Mouse (Mus musculus) CH12.LX (cell line): ENCODE results near the gene Cecr2. TPM values are rescaled to one million over a fixed set of nuclear protein-coding genes. Genes with fewer than 3 reads are reported as not detected.

ENCODE experiments used
- DNase-seq: peaks from one replicate; pipeline ENCODE4 v3.0.0-alpha.2; 2013; ENCODE audit errors: extremely low read depth
- H3K27ac ChIP-seq: 2 replicates; pipeline ENCODE4 v1.5.1; 2012; ENCODE audit warnings: low read depth, mild to moderate bottlenecking, control low read depth, moderate library complexity; ENCODE audit not compliant: insufficient read depth
- H3K27me3 ChIP-seq: replicated peaks from 2 replicates; pipeline ENCODE3; 2012; ENCODE audit warnings: inconsistent platforms
- H3K36me3 ChIP-seq, 2 experiments: replicated peaks in 1 of 2; 2 replicates each; pipeline versions ENCODE3 to v1.6.1; 2012; ENCODE audit warnings: inconsistent platforms in 1 of 2, low read length in 1 of 2, mild to moderate bottlenecking in 1 of 2, mixed read lengths in 1 of 2, moderate library complexity in 1 of 2; ENCODE audit not compliant: control insufficient read depth in 1 of 2, insufficient read depth in 1 of 2
- H3K4me1 ChIP-seq, 2 experiments: 2 replicates each; pipeline ENCODE4 v1.6.1; 2012; ENCODE audit warnings: inconsistent platforms in 1 of 2, moderate library complexity in 1 of 2; ENCODE audit not compliant: insufficient read depth in 2 of 2, control insufficient read depth in 1 of 2
- H3K4me2 ChIP-seq: 2 replicates; pipeline ENCODE4 v1.6.1; 2012; ENCODE audit warnings: low read depth, mild to moderate bottlenecking, control low read depth; ENCODE audit not compliant: poor library complexity, insufficient read depth, severe bottlenecking
- H3K4me3 ChIP-seq, 3 experiments: fragments of 150-350 bp in 1 of 3; sonication (generic) in 1 of 3; replicated peaks in 1 of 3; 2 replicates each; pipeline versions ENCODE3 to v1.5.1; 2011 to 2012; ENCODE audit warnings: low read depth in 2 of 3, low read length in 2 of 3, mild to moderate bottlenecking in 2 of 3, moderate library complexity in 2 of 3, control low read depth in 1 of 3, improper control_type of control experiment in 1 of 3, inconsistent platforms in 1 of 3, mixed read lengths in 1 of 3; ENCODE audit not compliant: poor library complexity in 1 of 3
- H3K79me2 ChIP-seq: replicated peaks from 2 replicates; pipeline ENCODE4 v1.6.1; 2012; ENCODE audit warnings: mild to moderate bottlenecking, moderate library complexity; ENCODE audit not compliant: control insufficient read depth, poor library complexity, insufficient read depth, severe bottlenecking; ENCODE audit errors: extremely low read depth
- H3K9ac ChIP-seq: 2 replicates; pipeline ENCODE4 v1.6.1; 2012; ENCODE audit warnings: low read depth, mild to moderate bottlenecking, control low read depth, moderate library complexity; ENCODE audit not compliant: insufficient read depth
- H3K9me3 ChIP-seq: replicated peaks from 2 replicates; pipeline ENCODE3; 2012; ENCODE audit warnings: low read length, inconsistent platforms, mixed read lengths
- BHLHE40 ChIP-seq: IDR thresholded peaks from 2 replicates; pipeline ENCODE4 v1.6.1; 2011; ENCODE audit warnings: mild to moderate bottlenecking, low read depth, low read length, improper control_type of control experiment
- CHD1 ChIP-seq: IDR thresholded peaks from 2 replicates; pipeline ENCODE4 v1.6.1; 2012; ENCODE audit warnings: low read depth, low read length, improper control_type of control experiment, inconsistent platforms
- CHD2 ChIP-seq: IDR thresholded peaks from 2 replicates; pipeline ENCODE4 v1.6.1; 2011; ENCODE audit warnings: low read length, improper control_type of control experiment
- CTCF ChIP-seq, 2 experiments: IDR thresholded peaks in 1 of 2; conservative IDR thresholded peaks in 1 of 2; 2 replicates each; pipeline ENCODE4 v1.5.1; 2011 to 2012; ENCODE audit warnings: low read depth in 2 of 2, low read length in 2 of 2, improper control_type of control experiment in 1 of 2, inconsistent platforms in 1 of 2, mild to moderate bottlenecking in 1 of 2, moderate library complexity in 1 of 2
- E2F4 ChIP-seq: IDR thresholded peaks from 2 replicates; pipeline ENCODE4 v1.6.1; 2011; ENCODE audit warnings: low read depth, low read length, improper control_type of control experiment; ENCODE audit not compliant: insufficient replicate concordance
- ELF1 ChIP-seq: IDR thresholded peaks from 2 replicates; pipeline ENCODE4 v1.6.1; 2014; ENCODE audit warnings: low read depth, mild to moderate bottlenecking, inconsistent platforms, low read length, improper control_type of control experiment
- EP300 ChIP-seq: IDR thresholded peaks from 2 replicates; pipeline ENCODE4 v1.6.1; 2011; ENCODE audit warnings: low read length, improper control_type of control experiment
- ETS1 ChIP-seq: conservative IDR thresholded peaks from 2 replicates; pipeline ENCODE4 v1.6.1; 2012; ENCODE audit warnings: low read depth, mild to moderate bottlenecking, inconsistent platforms, low read length, improper control_type of control experiment, moderate library complexity
- GABPA ChIP-seq: IDR thresholded peaks from 2 replicates; pipeline ENCODE4 v1.6.1; 2012; ENCODE audit warnings: low read depth, low read length, improper control_type of control experiment, inconsistent platforms; ENCODE audit not compliant: insufficient replicate concordance
- HCFC1 ChIP-seq: IDR thresholded peaks from 2 replicates; pipeline ENCODE4 v1.6.1; 2012; ENCODE audit warnings: low read depth, mild to moderate bottlenecking, inconsistent platforms, low read length, improper control_type of control experiment
- IRF4 ChIP-seq: IDR thresholded peaks from 2 replicates; pipeline ENCODE4 v1.6.1; 2014; ENCODE audit warnings: low read depth, mild to moderate bottlenecking, inconsistent platforms, low read length, improper control_type of control experiment
- JUN ChIP-seq: IDR thresholded peaks from 2 replicates; pipeline ENCODE4 v1.6.1; 2011; ENCODE audit warnings: low read depth, mild to moderate bottlenecking, low read length, improper control_type of control experiment, moderate library complexity; ENCODE audit not compliant: insufficient read depth
- JUND ChIP-seq: conservative IDR thresholded peaks from 2 replicates; pipeline ENCODE4 v1.6.1; 2011; ENCODE audit warnings: low read depth, low read length, improper control_type of control experiment
- KAT2A ChIP-seq: IDR thresholded peaks from 2 replicates; pipeline ENCODE4 v1.6.1; 2012; ENCODE audit warnings: low read length, improper control_type of control experiment, inconsistent platforms; ENCODE audit not compliant: insufficient replicate concordance
- MAFK ChIP-seq: IDR thresholded peaks from 2 replicates; pipeline ENCODE4 v1.6.1; 2011; ENCODE audit warnings: low read length, improper control_type of control experiment; ENCODE audit not compliant: insufficient replicate concordance
- MAX ChIP-seq: IDR thresholded peaks from 2 replicates; pipeline ENCODE4 v1.6.1; 2011; ENCODE audit warnings: low read length, improper control_type of control experiment
- MAZ ChIP-seq: IDR thresholded peaks from 2 replicates; pipeline ENCODE4 v1.6.1; 2012; ENCODE audit warnings: low read depth, mild to moderate bottlenecking, inconsistent platforms, low read length, improper control_type of control experiment, moderate library complexity
- MEF2A ChIP-seq: IDR thresholded peaks from 2 replicates; pipeline ENCODE4 v1.6.1; 2014; ENCODE audit warnings: low read depth, mild to moderate bottlenecking, inconsistent platforms, low read length, improper control_type of control experiment, borderline replicate concordance
- MXI1 ChIP-seq: IDR thresholded peaks from 2 replicates; pipeline ENCODE4 v1.6.1; 2011; ENCODE audit warnings: mild to moderate bottlenecking, low read depth, low read length, improper control_type of control experiment
- MYC ChIP-seq: IDR thresholded peaks from 2 replicates; pipeline ENCODE4 v1.6.1; 2011; ENCODE audit warnings: low read depth, mild to moderate bottlenecking, improper control_type of control experiment, low read length
- NELFE ChIP-seq: IDR thresholded peaks from 2 replicates; pipeline ENCODE4 v1.6.1; 2011; ENCODE audit warnings: low read depth, low read length, improper control_type of control experiment
- NRF1 ChIP-seq: IDR thresholded peaks from 2 replicates; pipeline ENCODE4 v1.6.1; 2014; ENCODE audit warnings: low read depth, mild to moderate bottlenecking, inconsistent platforms, low read length, improper control_type of control experiment, moderate library complexity
- PAX5 ChIP-seq: IDR thresholded peaks from 2 replicates; pipeline ENCODE4 v1.6.1; 2012; ENCODE audit warnings: low read length, inconsistent platforms, mixed read lengths
- POLR2A ChIP-seq: IDR thresholded peaks from 2 replicates; pipeline ENCODE4 v1.6.1; 2011; ENCODE audit warnings: low read depth, mild to moderate bottlenecking, improper control_type of control experiment, low read length
- POLR2AphosphoS2 ChIP-seq: IDR thresholded peaks from 2 replicates; pipeline ENCODE4 v1.6.1; 2011; ENCODE audit warnings: low read depth, low read length, improper control_type of control experiment
- RAD21 ChIP-seq: IDR thresholded peaks from 2 replicates; pipeline ENCODE4 v1.6.1; 2011; ENCODE audit warnings: low read depth, mild to moderate bottlenecking, low read length, improper control_type of control experiment, moderate library complexity
- RCOR1 ChIP-seq: conservative IDR thresholded peaks from 2 replicates; pipeline ENCODE4 v1.6.1; 2012; ENCODE audit warnings: low read depth, mild to moderate bottlenecking, inconsistent platforms, low read length, improper control_type of control experiment
- SIN3A ChIP-seq: IDR thresholded peaks from 2 replicates; pipeline ENCODE4 v1.6.1; 2012; ENCODE audit warnings: low read length, improper control_type of control experiment, inconsistent platforms
- SMC3 ChIP-seq: IDR thresholded peaks from 2 replicates; pipeline ENCODE4 v1.6.1; 2011; ENCODE audit warnings: low read depth, low read length, improper control_type of control experiment
- TBP ChIP-seq: conservative IDR thresholded peaks from 2 replicates; pipeline ENCODE4 v1.6.1; 2011; ENCODE audit warnings: low read depth, low read length, improper control_type of control experiment
- TCF12 ChIP-seq: IDR thresholded peaks from 2 replicates; pipeline ENCODE4 v1.6.1; 2014; ENCODE audit warnings: low read depth, mild to moderate bottlenecking, inconsistent platforms, low read length, improper control_type of control experiment
- UBTF ChIP-seq: IDR thresholded peaks from 2 replicates; pipeline ENCODE4 v1.6.1; 2012; ENCODE audit warnings: low read depth, mild to moderate bottlenecking, inconsistent platforms, low read length, improper control_type of control experiment, moderate library complexity
- USF1 ChIP-seq: IDR thresholded peaks from 2 replicates; pipeline ENCODE4 v1.6.1; 2014; ENCODE audit warnings: low read depth, mild to moderate bottlenecking, inconsistent platforms, low read length, improper control_type of control experiment
- USF2 ChIP-seq: conservative IDR thresholded peaks from 2 replicates; pipeline ENCODE4 v1.6.1; 2011; ENCODE audit warnings: low read depth, low read length, improper control_type of control experiment
- ZC3H11A ChIP-seq: IDR thresholded peaks from 2 replicates; pipeline ENCODE4 v1.6.1; 2012; ENCODE audit warnings: low read depth, mild to moderate bottlenecking, inconsistent platforms, low read length, improper control_type of control experiment
- ZKSCAN1 ChIP-seq: IDR thresholded peaks from 2 replicates; pipeline ENCODE4 v1.6.1; 2012; ENCODE audit warnings: low read depth, inconsistent platforms, low read length, improper control_type of control experiment, borderline replicate concordance
- ZMIZ1 ChIP-seq: IDR thresholded peaks from 2 replicates; pipeline ENCODE4 v1.6.1; 2012; ENCODE audit warnings: low read depth, mild to moderate bottlenecking, inconsistent platforms, low read length, improper control_type of control experiment
- ZNF384 ChIP-seq: IDR thresholded peaks from 2 replicates; pipeline ENCODE4 v1.6.1; 2012; ENCODE audit warnings: low read depth, low read length, improper control_type of control experiment, inconsistent platforms
- dilution Hi-C: fragments of 300-500 bp; cut with MboI; formaldehyde crosslinking; loops from 2 replicates; pipeline ENCODE4 v1.14.3; 2020; ENCODE audit warnings: low sequenced_read_pairs; ENCODE audit not compliant: extremely low pct_unique_long_range_greater_than_20kb, extremely low pct_ligation_motif_present
- in situ Hi-C: fragments of 300-500 bp; cut with MboI; formaldehyde crosslinking; loops from 3 replicates; pipeline ENCODE4 v1.14.3; 2019; ENCODE audit warnings: low sequenced_read_pairs, low pct_ligation_motif_present, low pct_unique_long_range_greater_than_20kb, mixed read lengths
- polyA plus RNA-seq: library from polyadenylated mRNA; unstranded; fragments of >175 nt; gene quantifications from 2 replicates; pipeline ENCODE4 v1.2.1, GENCODE M21; 2012; ENCODE audit warnings: low read depth; ENCODE audit not compliant: insufficient read length
- total RNA-seq, 2 experiments: library from RNA; depleted of rRNA; stranded (reverse); fragments of 300-350 nt in 1 of 2; fragments of >200 nt in 1 of 2; gene quantifications; 2 replicates each; pipeline ENCODE4 v1.2.3; 2012 to 2014

Gene Cecr2
- total and polyA plus RNA-seq, 3 experiments, result 6.6 to 15.0 (median 12.5) TPM

GRCm38 (mm10) chr6:120819294-120819693 is 153.1 kb downstream of the Cecr2 start:
- dilution Hi-C loops (no loop called here), in situ Hi-C loops (no loop called here)
- TF ChIP-seq ZC3H11A (no peak), HCFC1 (no peak), POLR2A (no peak), MYC (no peak), GABPA (no peak), UBTF (no peak), USF1 (no peak), ETS1 (no peak; the same call in 1 of the 2 replicates), CHD2 (no peak), KAT2A (no peak), NELFE (no peak), MAFK (no peak), USF2 (no peak), E2F4 (no peak), CTCF (conservative IDR thresholded peaks at IDR 0.05 in 1 of 2, IDR thresholded peaks at IDR 0.05 in 1 of 2; ENCODE audit: low read depth in 2 of 2, low read length in 2 of 2) (no peak), PAX5 (no peak), MAZ (no peak), BHLHE40 (no peak), TCF12 (no peak), RCOR1 (no peak), TBP (no peak), SMC3 (no peak), JUN (peak; percentile 60), ZNF384 (no peak), SIN3A (0 out of 2 replicates have a peak, but pooled peaks have one; percentile 42), JUND (peak; percentile 77), NRF1 (no peak), MXI1 (no peak), EP300 (peak; percentile 67), POLR2AphosphoS2 (no peak), MEF2A (no peak), RAD21 (no peak), CHD1 (no peak), MAX (no peak), ZKSCAN1 (no peak), ELF1 (no peak), IRF4 (peak; percentile 90), ZMIZ1 (no peak)
- no peak overlapping the region for H3K4me2 ChIP-seq
- DNase-seq, result no peak
- H3K36me3 ChIP-seq, result peaks cover 18 to 28% of the 10 kb centered on the region in 2 experiments
- H3K79me2 ChIP-seq, result peaks cover 38% of the 10 kb centered on the region
- H3K9me3 ChIP-seq, result peaks cover 17% of the 10 kb centered on the region
- no peak overlapping the region for H3K27ac ChIP-seq
- no peak overlapping the region for H3K9ac ChIP-seq
- H3K4me1 ChIP-seq, result peaks cover 6 to 23% of the 10 kb centered on the region in 2 experiments; a peak in 3 of 4 replicates
- H3K27me3 ChIP-seq, result no peaks in the 10 kb centered on the region
- no peak overlapping the region for H3K4me3 ChIP-seq
